Mouse (Mus musculus) embryonic facial prominence, embryonic 12.5 days (tissue): ENCODE measurements around the gene Olfr1419. TPM values are rescaled to one million over a fixed set of nuclear protein-coding genes. Genes with fewer than 3 reads are reported as not detected.

Experiments used
- ATAC-seq: fragments of 200-750 bp; cut with Nextera tagmentation; 2 replicates; pipeline ENCODE4 v1.8.0; 2017; ENCODE audit not compliant: insufficient number of reproducible peaks, insufficient read depth, low FRiP score, low TSS enrichment
- H3K27ac ChIP-seq: fragments of 300-500 bp; sonication (generic); 2 replicates; pipeline ENCODE4 v1.5.1; 2016; ENCODE audit warnings: mild to moderate bottlenecking
- H3K27me3 ChIP-seq: fragments of 300-500 bp; sonication (generic); 2 replicates; pipeline ENCODE4 v1.6.1; 2016; ENCODE audit warnings: mild to moderate bottlenecking, moderate library complexity
- H3K36me3 ChIP-seq: fragments of 300-500 bp; sonication (generic); 2 replicates; pipeline ENCODE4 v1.6.1; 2016; ENCODE audit warnings: mild to moderate bottlenecking
- H3K4me1 ChIP-seq: fragments of 300-500 bp; sonication (generic); 2 replicates; pipeline ENCODE4 v1.6.1; 2016
- H3K4me2 ChIP-seq: fragments of 300-500 bp; sonication (generic); replicated peaks from 2 replicates; pipeline ENCODE4 v1.6.1; 2016; ENCODE audit warnings: mild to moderate bottlenecking, moderate library complexity
- H3K4me3 ChIP-seq: fragments of 300-500 bp; sonication (generic); 2 replicates; pipeline ENCODE4 v1.5.1; 2016; ENCODE audit warnings: mild to moderate bottlenecking
- H3K9ac ChIP-seq: fragments of 300-500 bp; sonication (generic); 2 replicates; pipeline ENCODE4 v1.6.1; 2016; ENCODE audit warnings: mild to moderate bottlenecking, moderate library complexity
- H3K9me3 ChIP-seq: fragments of 300-500 bp; sonication (generic); 2 replicates; pipeline ENCODE4 v1.6.1; 2016; ENCODE audit warnings: mild to moderate bottlenecking, moderate library complexity
- WGBS: fragments of 180-500 bp; shearing (Covaris S2); methylation state at CpG from one replicate; pipeline ENCODE4 v1.1.7; 2016; 5-methylcytosine and 5-hydroxymethylcytosine counted together
- microRNA-seq: library from miRNA; unstranded; fragments of <30 nt; microRNA quantifications from one replicate; pipeline ENCODE4, GENCODE M21; 2017
- polyA plus RNA-seq: library from polyadenylated mRNA; unstranded; fragments of >200 nt; fragmentation: Nextera tagmentation; extraction: Ambion mirVana; gene quantifications from 2 replicates; pipeline ENCODE4 v1.2.1, GENCODE M21; 2016

Olfr1419 gene
- polyA plus RNA-seq, 1 experiment from 2014 or later, result not detected

GRCm38 (mm10) chr19:11856506-11856905, 18.4 kb downstream of the Olfr1419 start:
- no peak for ATAC-seq
- no peaks in the 10 kb centered on the region for H3K36me3 ChIP-seq
- H3K4me2 ChIP-seq, result no peak overlapping the region
- no peak overlapping the region for H3K4me3 ChIP-seq
- no peak overlapping the region for H3K27ac ChIP-seq
- no peak overlapping the region for H3K9ac ChIP-seq
- 80% methylated on average over 6 of the region's 6 CpGs for WGBS
- H3K27me3 ChIP-seq, result no peaks in the 10 kb centered on the region
- no peaks in the 10 kb centered on the region for H3K4me1 ChIP-seq
- H3K9me3 ChIP-seq, result no peaks in the 10 kb centered on the region

GRCm38 (mm10) chr19:11854821-11855220, 20.1 kb downstream of the Olfr1419 start:
- WGBS, result 78% methylated on average over 2 of the region's 2 CpGs
- no peak overlapping the region for H3K9ac ChIP-seq
- H3K27ac ChIP-seq, result no peak overlapping the region
- no peak overlapping the region for H3K4me2 ChIP-seq
- H3K9me3 ChIP-seq, result no peaks in the 10 kb centered on the region
- H3K36me3 ChIP-seq, result no peaks in the 10 kb centered on the region
- H3K27me3 ChIP-seq, result no peaks in the 10 kb centered on the region
- no peak overlapping the region for H3K4me3 ChIP-seq
- no peaks in the 10 kb centered on the region for H3K4me1 ChIP-seq
- no peak for ATAC-seq

GRCm38 (mm10) chr19:11852652-11853051, 22.3 kb downstream of the Olfr1419 start:
- 68% methylated on average over 4 of the region's 4 CpGs for WGBS
- no peak for ATAC-seq

GRCm38 (mm10) chr19:11846333-11846732, 28.6 kb downstream of the Olfr1419 start:
- WGBS, result 89% methylated on average over 4 of the region's 4 CpGs
- Histone ChIP-seq H3K4me3 (no peak overlapping the region), H3K27ac (no peak overlapping the region), H3K27me3 (no peaks in the 10 kb centered on the region), H3K9me3 (no peaks in the 10 kb centered on the region), H3K36me3 (no peaks in the 10 kb centered on the region), H3K4me1 (no peaks in the 10 kb centered on the region), H3K4me2 (no peak overlapping the region), H3K9ac (no peak overlapping the region)
- ATAC-seq, result no peak

More at GRCm38 (mm10) chr19:11852652-11853051, 22.3 kb downstream of the Olfr1419 start:
- Histone ChIP-seq H3K4me2 (no peak overlapping the region), H3K36me3 (no peaks in the 10 kb centered on the region), H3K9me3 (no peaks in the 10 kb centered on the region), H3K9ac (no peak overlapping the region), H3K27ac (no peak overlapping the region), H3K4me3 (no peak overlapping the region), H3K4me1 (no peaks in the 10 kb centered on the region), H3K27me3 (no peaks in the 10 kb centered on the region)

GRCm38 (mm10) chr19:11839119-11839518, 35.8 kb downstream of the Olfr1419 start, which contains the start of gene Olfr1417:
Gene Olfr1417, minus strand, starts transcription at chr19:11839219.
- no peak within 1 kb of the TSS for H3K9ac ChIP-seq
- no peak for ATAC-seq
- no peak within 1 kb of the TSS for H3K4me3 ChIP-seq
- H3K36me3 ChIP-seq, result no peaks in the 10 kb centered on the region
- 81% methylated on average over 4 of the region's 4 CpGs for WGBS
- H3K9me3 ChIP-seq, result no peaks in the 10 kb centered on the region
- H3K4me1 ChIP-seq, result no peaks in the 10 kb centered on the region
- H3K27me3 ChIP-seq, result no peaks in the 10 kb centered on the region
- no peak within 1 kb of the TSS for H3K4me2 ChIP-seq
- H3K27ac ChIP-seq, result no peak within 1 kb of the TSS

GRCm38 (mm10) chr19:11823346-11824065, 51.4 kb downstream of the Olfr1419 start:
- H3K4me1 ChIP-seq, result peaks cover 7% of the 10 kb centered on the region; the same call in 1 of the 2 replicates
- no peaks in the 10 kb centered on the region for H3K36me3 ChIP-seq
- H3K9me3 ChIP-seq, result no peaks in the 10 kb centered on the region
- 29% methylated on average over 4 of the region's 4 CpGs for WGBS
- no peak overlapping the region for H3K9ac ChIP-seq
- no peak for ATAC-seq
- H3K27ac ChIP-seq, result no peak overlapping the region
- no peak overlapping the region for H3K4me2 ChIP-seq
- H3K27me3 ChIP-seq, result peaks cover 17% of the 10 kb centered on the region
- H3K4me3 ChIP-seq, result no peak overlapping the region

GRCm38 (mm10) chr19:11820211-11820610, 54.7 kb downstream of the Olfr1419 start:
- H3K36me3 ChIP-seq, result no peaks in the 10 kb centered on the region
- peak overlapping the region; percentile 64; the same call in 1 of the 2 replicates for H3K4me3 ChIP-seq
- peak overlapping the region; percentile 88 for H3K4me2 ChIP-seq
- no peaks in the 10 kb centered on the region for H3K9me3 ChIP-seq
- no peak overlapping the region for H3K27ac ChIP-seq
- H3K27me3 ChIP-seq, result peaks cover 43% of the 10 kb centered on the region
- WGBS, result 22% methylated on average over 6 of the region's 6 CpGs
- ATAC-seq, result no peak
- peaks cover 7% of the 10 kb centered on the region; the same call in 1 of the 2 replicates for H3K4me1 ChIP-seq
- no peak overlapping the region for H3K9ac ChIP-seq

GRCm38 (mm10) chr19:11819800-11820199, 55.1 kb downstream of the Olfr1419 start:
- Histone ChIP-seq H3K36me3 (no peaks in the 10 kb centered on the region), H3K4me3 (peak overlapping the region; percentile 64), H3K27me3 (peaks cover 47% of the 10 kb centered on the region), H3K9me3 (no peaks in the 10 kb centered on the region), H3K9ac (no peak overlapping the region), H3K4me2 (peak overlapping the region; percentile 88), H3K27ac (no peak overlapping the region), H3K4me1 (peaks cover 7% of the 10 kb centered on the region; the same call in 1 of the 2 replicates)
- peak; percentile 76; the same call in 1 of the 2 replicates for ATAC-seq
- WGBS, result under 1% methylated on average over 15 of the region's 15 CpGs

- no peak for ATAC-seq
- Histone ChIP-seq H3K4me2 (peak within 1 kb of the TSS; percentile 88), H3K9ac (peak within 1 kb of the TSS; percentile 78), H3K36me3 (no peaks in the 10 kb centered on the region), H3K4me3 (peak within 1 kb of the TSS; percentile 64), H3K4me1 (peaks cover 7% of the 10 kb centered on the region; the same call in 1 of the 2 replicates), H3K27me3 (peaks cover 49% of the 10 kb centered on the region), H3K27ac (no peak within 1 kb of the TSS), H3K9me3 (no peaks in the 10 kb centered on the region)
- WGBS, result 1% methylated on average over 20 of the region's 20 CpGs
Observed at GRCm38 (mm10) chr19:11819143-11819700, 55.7 kb downstream of the Olfr1419 start, which contains the start of gene Stx3. Gene Stx3, minus strand, starts transcription at chr19:11819403.

Small RNA genes lying within 50 kb of the gene (microRNA-seq; reads per million reads assigned to microRNA genes)
- 7.1 reads per million, percentile 23 among the genes with 10 or more reads in this experiment for gene Mir6994

Other genes with a start within 250 kb of the Olfr1419 start
- gene Ms4a3, start 234.3 kb downstream of the Olfr1419 start, polyA plus RNA-seq, result not detected in 2 replicates
- gene Oosp2, start 214.5 kb downstream of the Olfr1419 start, polyA plus RNA-seq, result not detected in 2 replicates
- gene Oosp1, start 184.0 kb downstream of the Olfr1419 start, polyA plus RNA-seq, result not detected in 2 replicates
- not detected in 2 replicates for gene Oosp3, start 178.1 kb downstream of the Olfr1419 start, polyA plus RNA-seq
- gene Gif, start 127.6 kb downstream of the Olfr1419 start, polyA plus RNA-seq, result not detected in 2 replicates
- gene Mrpl16, start 104.7 kb downstream of the Olfr1419 start, polyA plus RNA-seq, result 45.6 and 48.1 TPM in 2 replicates
- gene Stx3, start 55.7 kb downstream of the Olfr1419 start, polyA plus RNA-seq, result 8.4 and 9.0 TPM in 2 replicates
- not detected in 2 replicates for gene Olfr1417, start 35.9 kb downstream of the Olfr1419 start, polyA plus RNA-seq
- gene Olfr1418, start 14.0 kb downstream of the Olfr1419 start, polyA plus RNA-seq, result not detected in 2 replicates
- gene Olfr1420, start 11.5 kb upstream of the Olfr1419 start, polyA plus RNA-seq, result 0.14 and 0.15 TPM in 2 replicates
- 19.4 and 20.6 TPM in 2 replicates for gene Patl1, start 37.3 kb upstream of the Olfr1419 start, polyA plus RNA-seq
- 5.6 and 6.0 TPM in 2 replicates for gene Osbp, start 90.8 kb upstream of the Olfr1419 start, polyA plus RNA-seq
- not detected in 2 replicates for gene Olfr1423, start 166.2 kb upstream of the Olfr1419 start, polyA plus RNA-seq
- gene Olfr1424, start 187.6 kb upstream of the Olfr1419 start, polyA plus RNA-seq, result not detected in 2 replicates
- gene Olfr1425, start 202.6 kb upstream of the Olfr1419 start, polyA plus RNA-seq, result not detected in 2 replicates
- gene Olfr1426, start 216.9 kb upstream of the Olfr1419 start, polyA plus RNA-seq, result not detected in 2 replicates
- not detected in 2 replicates for gene Olfr1427, start 228.2 kb upstream of the Olfr1419 start, polyA plus RNA-seq
- not detected in 2 replicates for gene Olfr1428, start 240.8 kb upstream of the Olfr1419 start, polyA plus RNA-seq
- gene Olfr76, start 248.1 kb upstream of the Olfr1419 start, polyA plus RNA-seq, result not detected in 2 replicates